Mouse (Mus musculus): Measurements from ENCODE around the gene Ube2b. TPM values are rescaled to one million over a fixed set of nuclear protein-coding genes. Genes with fewer than 3 reads are reported as not detected.
A peak's percentile ranks its signal among the peaks of the same experiment; 100 is the strongest.

Gene Ube2b
- polyA plus RNA-seq (2014; fragmentation: Nextera tagmentation; extraction: Ambion mirVana): 139 and 145 TPM in 2 replicates

DNA sequence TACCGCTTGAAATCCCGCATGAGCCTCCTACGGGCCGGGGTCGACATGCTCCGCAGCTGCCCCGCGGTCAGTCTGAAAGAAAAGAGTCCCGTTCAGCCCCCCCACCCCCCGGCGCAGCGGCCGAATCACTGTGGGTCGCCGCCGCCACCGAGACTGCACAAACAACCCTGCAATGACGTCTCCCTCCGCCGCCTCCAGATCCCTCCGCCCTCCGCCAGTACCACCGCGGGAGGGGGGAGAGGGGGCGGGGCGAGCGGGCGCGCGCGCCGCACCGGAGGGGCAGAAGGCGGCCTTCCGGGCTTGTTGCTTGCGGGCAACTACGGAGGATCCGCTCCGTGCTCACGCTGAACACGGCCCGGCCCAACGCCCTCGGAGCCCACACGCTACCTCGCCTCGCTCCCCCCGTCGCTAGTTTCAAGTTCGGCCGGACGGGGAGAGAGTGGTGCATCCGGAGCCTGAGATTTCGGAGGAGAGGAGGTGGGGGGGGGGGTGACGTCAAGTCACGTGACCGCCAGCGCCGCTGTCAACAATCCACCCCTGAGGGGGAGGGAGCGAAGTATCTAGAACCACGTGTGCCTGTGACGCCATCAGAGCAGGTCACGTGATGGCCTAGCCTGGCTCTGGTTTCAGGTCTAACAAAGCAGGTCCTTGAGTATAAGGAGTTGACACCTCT is at the start of gene Ube2b:
Gene Ube2b (minus strand): TSS at position 473 of the 673 bp plus-strand sequence.
- ATAC-seq (replicated peaks; ENCODE audit: low FRiP score, low TSS enrichment, low read depth) (peak; percentile 71), DNase-seq (ENCODE audit: low spot score) (peak; percentile 97)
- under 1% methylated on average over 62 of the region's 63 CpGs for WGBS
- peak within 1 kb of the TSS; percentile 94 for H3K27ac ChIP-seq (ENCODE audit: low read depth)
- H3K27me3 ChIP-seq (replicated peaks; ENCODE audit: control insufficient read depth, insufficient read depth, low read length): no peaks in the 10 kb centered on the region
- H3K4me2 ChIP-seq (ENCODE audit: low read length): peak within 1 kb of the TSS; percentile 86
- no peaks in the 10 kb centered on the region for H3K9me3 ChIP-seq (ENCODE audit: control insufficient read depth, low read length)
- H3K36me3 ChIP-seq (ENCODE audit: control insufficient read depth, insufficient read depth, low read length): peaks cover 25% of the 10 kb centered on the region
- H3K4me1 ChIP-seq (replicated peaks; ENCODE audit: control insufficient read depth, insufficient read depth, low read length): peaks cover 22% of the 10 kb centered on the region
- peak within 1 kb of the TSS; percentile 92 for H3K4me3 ChIP-seq (ENCODE audit: low read depth, low read length)
- H3K9ac ChIP-seq (ENCODE audit: low read length): peak within 1 kb of the TSS; percentile 93

DNA sequence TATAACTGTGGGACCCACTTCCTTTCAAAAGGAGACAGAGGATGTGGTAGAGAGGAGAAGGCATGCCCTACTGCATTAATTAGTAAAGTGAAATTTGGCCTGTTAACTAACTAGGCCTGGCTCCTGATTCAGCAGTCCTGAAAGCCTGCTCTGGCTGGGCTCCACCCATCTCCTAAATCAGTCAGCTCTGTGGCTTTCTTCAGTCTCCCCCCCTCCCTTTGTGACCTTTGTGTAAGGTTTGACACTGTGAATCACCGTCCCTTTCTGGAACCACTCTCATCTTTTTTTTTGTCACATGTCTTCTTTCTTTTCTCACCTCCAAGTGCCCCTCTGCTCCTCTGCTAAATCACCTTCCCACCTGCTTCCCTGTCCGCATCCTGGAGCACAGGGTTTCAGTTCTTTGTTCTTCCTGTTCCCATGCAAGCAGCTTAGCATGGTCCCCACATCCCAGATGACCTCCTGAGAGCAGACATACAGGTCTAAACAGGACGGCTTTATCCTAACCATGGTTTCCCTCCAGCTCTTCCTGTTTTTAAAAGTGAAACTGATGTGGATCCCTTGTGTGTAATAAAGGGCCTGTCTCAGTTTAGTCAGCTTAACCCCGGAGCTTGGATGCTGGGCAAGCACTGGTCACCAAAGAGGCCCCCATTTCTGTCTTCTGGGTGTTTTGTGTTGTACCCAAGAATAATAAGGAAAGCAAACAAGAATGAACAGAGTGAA is 46.0 kb upstream of the Ube2b start:
- Histone ChIP-seq H3K36me3 (ENCODE audit: control insufficient read depth, insufficient read depth, low read length) (no peaks in the 10 kb centered on the region), H3K9me3 (ENCODE audit: control insufficient read depth, low read length) (no peaks in the 10 kb centered on the region), H3K4me3 (ENCODE audit: low read depth, low read length) (no peak overlapping the region), H3K4me1 (replicated peaks; ENCODE audit: control insufficient read depth, insufficient read depth, low read length) (no peaks in the 10 kb centered on the region), H3K9ac (ENCODE audit: low read length) (no peak overlapping the region), H3K27me3 (replicated peaks; ENCODE audit: control insufficient read depth, insufficient read depth, low read length) (no peaks in the 10 kb centered on the region), H3K27ac (ENCODE audit: low read depth) (no peak overlapping the region), H3K4me2 (ENCODE audit: low read length) (no peak overlapping the region)
- WGBS: 46% methylated on average over 4 of the region's 4 CpGs
- DNase-seq (ENCODE audit: low spot score): no peak
- ATAC-seq (replicated peaks; ENCODE audit: low FRiP score, low TSS enrichment, low read depth): no peak

DNA sequence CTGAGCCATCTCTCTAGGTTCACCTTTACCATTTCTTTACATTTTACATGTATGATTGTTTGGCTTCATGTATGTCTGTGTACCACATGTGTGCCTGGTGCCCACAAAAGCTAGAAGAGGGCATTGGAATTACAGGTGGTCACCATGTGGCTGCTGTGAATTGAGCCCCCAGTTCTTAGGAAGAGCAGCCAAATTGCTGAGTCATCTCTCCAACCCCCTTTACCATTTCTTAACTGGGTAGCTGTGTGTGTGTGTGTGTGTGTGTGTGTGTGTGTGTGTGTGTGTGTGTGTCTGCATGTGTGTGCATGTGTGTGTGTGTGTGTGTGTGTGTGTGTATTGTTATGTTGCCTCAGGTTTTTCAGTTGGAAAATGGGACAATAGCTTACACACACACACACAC is 43.6 kb upstream of the Ube2b start:
- H3K4me1 ChIP-seq (replicated peaks; ENCODE audit: control insufficient read depth, insufficient read depth, low read length): no peaks in the 10 kb centered on the region
- ATAC-seq (replicated peaks; ENCODE audit: low FRiP score, low TSS enrichment, low read depth): no peak
- no peak overlapping the region for H3K4me2 ChIP-seq (ENCODE audit: low read length)

DNA sequence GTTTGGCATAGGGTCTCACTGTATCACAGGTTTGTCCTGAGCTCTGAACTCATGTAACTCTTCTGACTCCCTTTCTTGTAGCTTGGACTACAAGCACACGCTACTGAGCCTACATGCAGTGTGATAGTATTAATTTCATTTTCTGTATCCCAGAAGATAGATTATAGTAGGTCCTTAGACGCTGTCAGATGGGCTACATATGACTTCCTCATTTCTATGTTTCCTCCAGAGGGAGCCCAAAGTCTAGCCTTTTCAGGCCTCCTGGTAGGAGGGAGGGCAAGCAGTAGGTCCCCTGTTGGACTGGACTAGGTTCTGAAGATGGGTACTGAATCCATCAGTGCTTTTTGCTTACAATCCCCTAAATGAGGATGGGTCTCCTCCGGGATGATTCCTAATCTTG is 42.7 kb upstream of the Ube2b start:
- Histone ChIP-seq H3K9ac (ENCODE audit: low read length) (no peak overlapping the region), H3K27ac (ENCODE audit: low read depth) (no peak overlapping the region), H3K4me1 (replicated peaks; ENCODE audit: control insufficient read depth, insufficient read depth, low read length) (no peaks in the 10 kb centered on the region), H3K36me3 (ENCODE audit: control insufficient read depth, insufficient read depth, low read length) (no peaks in the 10 kb centered on the region), H3K27me3 (replicated peaks; ENCODE audit: control insufficient read depth, insufficient read depth, low read length) (no peaks in the 10 kb centered on the region), H3K4me2 (ENCODE audit: low read length) (no peak overlapping the region), H3K9me3 (ENCODE audit: control insufficient read depth, low read length) (no peaks in the 10 kb centered on the region), H3K4me3 (ENCODE audit: low read depth, low read length) (no peak overlapping the region)
- WGBS: 81% methylated on average over 3 of the region's 3 CpGs
- no peak for DNase-seq (ENCODE audit: low spot score)
- ATAC-seq (replicated peaks; ENCODE audit: low FRiP score, low TSS enrichment, low read depth): no peak

More for the DNA sequence above, 43.6 kb upstream of the Ube2b start:
- DNase-seq (ENCODE audit: low spot score): no peak
- Histone ChIP-seq H3K4me3 (ENCODE audit: low read depth, low read length) (no peak overlapping the region), H3K36me3 (ENCODE audit: control insufficient read depth, insufficient read depth, low read length) (no peaks in the 10 kb centered on the region), H3K27ac (ENCODE audit: low read depth) (no peak overlapping the region), H3K27me3 (replicated peaks; ENCODE audit: control insufficient read depth, insufficient read depth, low read length) (no peaks in the 10 kb centered on the region), H3K9me3 (ENCODE audit: control insufficient read depth, low read length) (no peaks in the 10 kb centered on the region), H3K9ac (ENCODE audit: low read length) (no peak overlapping the region)

DNA sequence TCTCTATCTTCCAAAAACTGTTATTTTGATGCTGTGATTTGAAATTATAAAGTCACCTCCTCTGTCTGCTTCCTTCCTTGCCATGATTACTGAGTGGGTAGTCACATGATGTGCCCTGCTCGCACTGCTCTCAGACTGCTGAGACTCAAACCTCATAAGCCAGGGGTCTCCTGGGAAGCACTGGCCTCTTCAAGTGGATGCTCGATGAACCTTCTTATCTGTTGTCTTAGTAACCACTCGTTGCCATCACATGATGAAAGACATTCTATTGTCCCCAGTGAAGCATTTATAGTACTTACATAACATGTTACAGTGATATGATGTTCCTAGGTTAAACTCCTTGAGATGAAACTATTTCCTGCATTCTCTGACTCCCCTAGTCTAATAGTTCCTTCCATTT is 37.1 kb upstream of the Ube2b start:
- 52% methylated on average over 3 of the region's 3 CpGs for WGBS
- Histone ChIP-seq H3K9me3 (ENCODE audit: control insufficient read depth, low read length) (no peaks in the 10 kb centered on the region), H3K4me3 (ENCODE audit: low read depth, low read length) (no peak overlapping the region), H3K36me3 (ENCODE audit: control insufficient read depth, insufficient read depth, low read length) (no peaks in the 10 kb centered on the region), H3K9ac (ENCODE audit: low read length) (no peak overlapping the region), H3K27me3 (replicated peaks; ENCODE audit: control insufficient read depth, insufficient read depth, low read length) (no peaks in the 10 kb centered on the region), H3K4me2 (ENCODE audit: low read length) (no peak overlapping the region), H3K27ac (ENCODE audit: low read depth) (no peak overlapping the region), H3K4me1 (replicated peaks; ENCODE audit: control insufficient read depth, insufficient read depth, low read length) (no peaks in the 10 kb centered on the region)
- DNase-seq (ENCODE audit: low spot score): no peak
- no peak for ATAC-seq (replicated peaks; ENCODE audit: low FRiP score, low TSS enrichment, low read depth)

DNA sequence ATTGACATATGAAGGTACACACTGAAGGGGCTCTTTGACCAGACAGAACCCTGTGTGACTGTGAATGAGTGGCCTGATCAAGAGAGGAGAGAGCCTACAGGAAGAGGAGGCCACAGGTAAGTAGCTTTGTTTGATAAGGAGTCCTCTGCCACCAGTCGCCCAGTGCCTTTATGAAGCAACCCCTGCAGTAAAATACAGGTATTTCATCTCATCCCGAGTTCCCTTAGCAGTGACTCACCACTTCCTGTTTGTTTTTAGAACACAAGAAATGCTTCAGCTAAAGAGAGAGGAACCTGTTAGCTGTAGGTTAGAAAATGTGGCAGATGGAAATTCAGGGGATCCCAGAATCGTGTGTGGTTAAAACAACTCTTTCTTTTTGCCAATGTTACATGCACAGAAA is 35.3 kb upstream of the Ube2b start:
- H3K4me3 ChIP-seq (ENCODE audit: low read depth, low read length): no peak overlapping the region
- ATAC-seq (replicated peaks; ENCODE audit: low FRiP score, low TSS enrichment, low read depth): no peak
- H3K9me3 ChIP-seq (ENCODE audit: control insufficient read depth, low read length): no peaks in the 10 kb centered on the region
- no peaks in the 10 kb centered on the region for H3K4me1 ChIP-seq (replicated peaks; ENCODE audit: control insufficient read depth, insufficient read depth, low read length)
- H3K9ac ChIP-seq (ENCODE audit: low read length): no peak overlapping the region
- no peak overlapping the region for H3K4me2 ChIP-seq (ENCODE audit: low read length)
- no peak overlapping the region for H3K27ac ChIP-seq (ENCODE audit: low read depth)
- H3K36me3 ChIP-seq (ENCODE audit: control insufficient read depth, insufficient read depth, low read length): no peaks in the 10 kb centered on the region
- 62% methylated on average over 3 of the region's 3 CpGs for WGBS
- no peaks in the 10 kb centered on the region for H3K27me3 ChIP-seq (replicated peaks; ENCODE audit: control insufficient read depth, insufficient read depth, low read length)
- no peak for DNase-seq (ENCODE audit: low spot score)

DNA sequence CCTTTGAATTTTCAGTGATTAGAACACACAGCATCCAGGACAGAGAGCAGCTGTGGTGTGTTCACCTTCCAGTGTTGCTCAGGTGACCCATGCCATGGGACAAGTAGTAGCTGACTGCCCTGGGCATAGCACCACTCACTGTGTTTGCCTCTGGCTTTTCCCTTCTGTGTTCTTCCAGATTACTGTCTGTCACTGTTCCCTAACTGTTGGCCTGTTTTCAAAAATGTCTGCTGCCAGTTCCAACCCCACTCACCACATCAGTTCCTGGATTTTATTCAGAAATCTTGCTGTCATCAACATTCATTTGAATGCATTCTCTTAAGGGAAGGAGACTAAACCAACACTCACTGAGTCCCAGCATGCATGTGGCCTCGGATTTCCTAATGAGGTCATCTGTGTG is 33.4 kb upstream of the Ube2b start:
- Histone ChIP-seq H3K4me1 (replicated peaks; ENCODE audit: control insufficient read depth, insufficient read depth, low read length) (no peaks in the 10 kb centered on the region), H3K9ac (ENCODE audit: low read length) (no peak overlapping the region), H3K36me3 (ENCODE audit: control insufficient read depth, insufficient read depth, low read length) (no peaks in the 10 kb centered on the region), H3K4me2 (ENCODE audit: low read length) (no peak overlapping the region), H3K27ac (ENCODE audit: low read depth) (no peak overlapping the region), H3K4me3 (ENCODE audit: low read depth, low read length) (no peak overlapping the region), H3K9me3 (ENCODE audit: control insufficient read depth, low read length) (no peaks in the 10 kb centered on the region), H3K27me3 (replicated peaks; ENCODE audit: control insufficient read depth, insufficient read depth, low read length) (no peaks in the 10 kb centered on the region)
- WGBS: 86% methylated on average over 1 of the region's 1 CpGs
- no peak for ATAC-seq (replicated peaks; ENCODE audit: low FRiP score, low TSS enrichment, low read depth)
- no peak for DNase-seq (ENCODE audit: low spot score)

DNA sequence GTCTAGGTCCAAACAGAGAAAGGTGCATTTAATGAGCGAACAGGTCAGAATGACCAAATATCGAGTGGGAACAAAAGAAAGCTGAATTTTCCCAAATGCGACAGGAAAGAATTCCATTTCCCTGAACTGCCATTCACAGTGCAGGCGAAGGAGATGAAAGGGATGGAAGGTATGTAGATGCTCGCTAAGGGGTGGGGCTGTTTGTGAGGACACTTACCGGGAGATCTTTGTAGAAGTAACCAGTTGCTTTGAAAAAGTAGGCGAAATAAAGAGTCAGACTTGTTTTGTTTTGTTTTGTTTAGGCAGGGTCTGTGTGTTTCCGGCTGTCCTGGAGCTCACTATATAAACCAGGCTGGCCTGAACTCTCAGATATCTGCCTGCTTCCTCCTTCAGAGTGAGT is 31.8 kb upstream of the Ube2b start:
- Histone ChIP-seq H3K27me3 (replicated peaks; ENCODE audit: control insufficient read depth, insufficient read depth, low read length) (no peaks in the 10 kb centered on the region), H3K9ac (ENCODE audit: low read length) (no peak overlapping the region), H3K9me3 (ENCODE audit: control insufficient read depth, low read length) (no peaks in the 10 kb centered on the region), H3K4me3 (ENCODE audit: low read depth, low read length) (no peak overlapping the region), H3K36me3 (ENCODE audit: control insufficient read depth, insufficient read depth, low read length) (no peaks in the 10 kb centered on the region), H3K4me1 (replicated peaks; ENCODE audit: control insufficient read depth, insufficient read depth, low read length) (no peaks in the 10 kb centered on the region), H3K4me2 (ENCODE audit: low read length) (no peak overlapping the region), H3K27ac (ENCODE audit: low read depth) (no peak overlapping the region)
- DNase-seq (ENCODE audit: low spot score) (no peak), ATAC-seq (replicated peaks; ENCODE audit: low FRiP score, low TSS enrichment, low read depth) (no peak)
- 57% methylated on average over 8 of the region's 8 CpGs for WGBS

DNA sequence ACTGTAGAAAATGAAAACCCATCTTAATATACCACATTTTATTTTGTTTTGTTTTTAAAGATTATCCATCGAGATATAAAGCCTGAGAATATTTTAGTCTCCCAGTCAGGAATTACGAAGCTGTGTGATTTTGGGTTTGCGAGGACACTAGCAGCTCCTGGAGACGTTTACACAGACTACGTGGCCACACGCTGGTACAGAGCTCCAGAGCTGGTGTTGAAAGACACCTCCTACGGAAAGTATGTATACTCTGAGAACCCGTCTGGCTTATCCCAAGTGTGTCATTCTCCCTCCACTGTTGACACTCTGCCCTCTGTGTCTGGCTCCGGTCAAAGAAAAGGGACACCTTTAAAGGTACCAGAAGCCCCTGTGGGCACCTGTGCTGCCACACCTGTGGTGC is 17.7 kb upstream of the Ube2b start:
- Histone ChIP-seq H3K36me3 (ENCODE audit: control insufficient read depth, insufficient read depth, low read length) (no peaks in the 10 kb centered on the region), H3K9me3 (ENCODE audit: control insufficient read depth, low read length) (no peaks in the 10 kb centered on the region), H3K27me3 (replicated peaks; ENCODE audit: control insufficient read depth, insufficient read depth, low read length) (no peaks in the 10 kb centered on the region), H3K4me2 (ENCODE audit: low read length) (no peak overlapping the region), H3K4me3 (ENCODE audit: low read depth, low read length) (no peak overlapping the region), H3K9ac (ENCODE audit: low read length) (no peak overlapping the region), H3K27ac (ENCODE audit: low read depth) (no peak overlapping the region), H3K4me1 (replicated peaks; ENCODE audit: control insufficient read depth, insufficient read depth, low read length) (no peaks in the 10 kb centered on the region)
- no peak for DNase-seq (ENCODE audit: low spot score)
- no peak for ATAC-seq (replicated peaks; ENCODE audit: low FRiP score, low TSS enrichment, low read depth)
- WGBS: 69% methylated on average over 9 of the region's 9 CpGs

All from intestine, embryonic 14.5 days (tissue).